Mouse (Mus musculus) megakaryocyte, embryonic 14.5 days (primary cell): ENCODE measurements around the gene Ppp2r1b.

ENCODE experiments used
- FLI1 ChIP-seq: IDR thresholded peaks from 2 replicates; pipeline ENCODE4 v1.6.1; 2012; ENCODE audit warnings: low read length, inconsistent platforms, mixed read lengths
- GATA1 ChIP-seq: IDR thresholded peaks from 3 replicates; pipeline ENCODE4 v1.6.1; 2012; ENCODE audit warnings: mixed read lengths, low read length, inconsistent platforms, borderline replicate concordance

GRCm38 (mm10) chr9:50865803-50866202 is 20.7 kb downstream of the Ppp2r1b start:
- TF ChIP-seq GATA1: no peak
- TF ChIP-seq FLI1: no peak
